Mouse (Mus musculus) heart, postnatal 0 days (tissue): ENCODE data around the gene Tns1.

ENCODE experiments used
- CTCF ChIP-seq: IDR thresholded peaks from 2 replicates; pipeline ENCODE4 v1.5.1; 2016; ENCODE audit warnings: antibody characterized with exemption, control low read depth, low read depth
- EP300 ChIP-seq: IDR thresholded peaks from 2 replicates; pipeline ENCODE4 v1.6.1; 2016; ENCODE audit warnings: antibody characterized with exemption, low read depth

GRCm38 (mm10) chr1:74007398-74008050, 116.7 kb downstream of the Tns1 start:
- no peak for TF ChIP-seq CTCF
- peak; percentile 99 for TF ChIP-seq EP300
